Mouse (Mus musculus): ENCODE results near the gene Svip. TPM values are rescaled to one million over a fixed set of nuclear protein-coding genes. Genes with fewer than 3 reads are reported as not detected.

Svip gene
- polyA plus RNA-seq, 1 experiment, result 13.9 TPM

DNA sequence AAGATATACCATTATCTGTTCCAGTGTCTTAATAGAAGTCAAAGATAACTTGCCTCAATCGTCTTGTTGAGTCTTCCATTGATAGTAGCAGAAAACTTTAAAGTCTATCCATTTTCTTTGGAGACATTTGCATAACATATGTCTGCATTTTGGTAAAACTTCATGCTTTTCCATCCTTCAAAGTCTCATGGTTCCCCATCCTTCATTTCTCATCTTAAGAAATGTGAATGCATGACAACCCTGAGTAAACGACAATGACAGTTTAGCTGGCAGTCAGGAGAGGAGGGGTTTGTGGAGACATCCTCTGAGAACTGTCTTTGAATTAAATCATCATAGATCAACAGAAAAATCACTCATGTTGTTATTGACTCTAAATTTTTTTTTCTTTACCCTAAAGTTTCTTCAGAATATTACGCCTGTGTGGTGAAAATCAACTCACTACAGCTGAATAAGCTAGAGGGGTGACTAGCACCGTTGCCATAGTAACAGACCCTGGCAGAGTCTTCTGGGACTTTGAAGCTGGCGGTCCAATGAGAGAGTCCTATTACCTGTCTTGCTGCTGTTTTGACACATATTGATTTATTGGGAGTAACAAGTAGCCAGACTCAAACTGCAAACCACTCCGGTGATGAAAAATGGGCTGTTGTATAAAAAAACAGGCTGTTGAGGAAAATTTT, 45.0 kb downstream of the Svip start:
- TF ChIP-seq CTCF (IDR thresholded peaks at IDR 0.05; ENCODE audit: borderline replicate concordance, extremely low read depth, insufficient read depth, insufficient read length) (no peak), POLR2A (IDR thresholded peaks at IDR 0.05; ENCODE audit: borderline replicate concordance, extremely low read depth, insufficient read depth, insufficient read length, poor library complexity, severe bottlenecking) (no peak)
- DNase-seq (ENCODE audit: low read depth), result peak; percentile 89

DNA sequence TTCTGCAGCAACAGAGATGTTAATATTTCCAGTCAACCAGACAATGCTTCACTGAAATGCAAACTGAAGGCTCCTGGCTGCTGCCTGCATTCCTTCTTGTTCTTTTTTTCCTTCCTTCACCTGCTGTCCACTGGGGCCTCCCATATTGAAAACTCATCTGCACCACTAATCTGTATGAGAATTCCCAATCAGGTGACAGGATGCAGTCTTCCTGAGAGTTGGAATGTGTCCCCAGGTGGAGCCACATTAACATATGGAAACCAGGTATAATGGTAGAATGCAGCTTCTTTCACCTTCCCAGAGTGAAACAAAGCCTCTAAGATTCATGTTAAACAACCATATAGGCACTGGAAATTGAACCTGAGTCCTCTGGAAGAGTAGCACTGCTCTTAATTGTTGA, 48.1 kb downstream of the Svip start:
- DNase-seq (ENCODE audit: low read depth), result no peak
- TF ChIP-seq POLR2A (IDR thresholded peaks at IDR 0.05; ENCODE audit: borderline replicate concordance, extremely low read depth, insufficient read depth, insufficient read length, poor library complexity, severe bottlenecking) (no peak), CTCF (IDR thresholded peaks at IDR 0.05; ENCODE audit: borderline replicate concordance, extremely low read depth, insufficient read depth, insufficient read length) (no peak)

DNA sequence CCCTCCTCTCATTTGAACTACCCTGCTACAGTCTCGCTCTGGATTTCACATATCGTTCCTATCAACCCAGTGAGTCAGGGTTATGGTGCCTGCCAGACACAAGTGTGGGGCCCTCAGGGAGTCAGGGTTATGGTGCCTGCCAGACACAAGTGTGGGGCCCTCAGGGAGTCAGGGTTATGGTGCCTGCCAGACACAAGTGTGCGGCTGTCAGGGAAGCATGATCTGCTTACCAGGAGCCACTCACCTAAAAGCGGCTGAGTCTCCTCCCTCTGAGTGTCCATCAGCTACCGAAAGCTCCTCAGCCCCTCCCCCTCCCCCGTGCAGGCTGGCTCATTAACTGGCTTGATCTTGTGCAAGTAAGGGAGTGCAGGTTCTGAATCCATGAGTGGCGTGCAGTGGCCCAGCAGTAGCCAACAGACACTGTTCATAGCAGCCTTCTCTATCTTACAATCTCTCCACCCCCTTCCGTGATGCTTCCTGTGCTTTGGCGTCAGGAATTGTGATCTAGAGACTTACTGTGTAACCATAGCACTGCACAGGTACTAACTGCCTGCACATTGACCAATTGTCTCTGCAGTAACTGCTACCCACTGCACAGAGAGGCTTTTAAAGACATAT, 50.3 kb downstream of the Svip start:
- peak; percentile 72 for DNase-seq (ENCODE audit: low read depth)
- TF ChIP-seq CTCF (IDR thresholded peaks at IDR 0.05; ENCODE audit: borderline replicate concordance, extremely low read depth, insufficient read depth, insufficient read length), result no peak
- no peak for TF ChIP-seq POLR2A (IDR thresholded peaks at IDR 0.05; ENCODE audit: borderline replicate concordance, extremely low read depth, insufficient read depth, insufficient read length, poor library complexity, severe bottlenecking)

Other genes with a start within 250 kb of the Svip start
- 12.5 and 14.3 TPM in 2 replicates for gene Gas2, start 144.0 kb downstream of the Svip start, polyA plus RNA-seq (2012; rRNA removed)
- gene Fancf, start 143.8 kb downstream of the Svip start, polyA plus RNA-seq (2012; rRNA removed), result 10.0 and 15.3 TPM in 2 replicates
- gene 1700015G11Rik, start 9.7 kb upstream of the Svip start, polyA plus RNA-seq (2012; rRNA removed), result not detected in 2 replicates

Data from brain, embryonic 14.5 days (tissue).